Mouse (Mus musculus): ENCODE measurements around the gene Cbx5.

GRCm38 (mm10) chr15:103155366-103156321 lies 84.0 kb downstream of the Cbx5 start:
- TF ChIP-seq POLR2A (IDR thresholded peaks at IDR 0.05; ENCODE audit: low read depth, low read length) (no peak), CTCF (IDR thresholded peaks at IDR 0.05; ENCODE audit: borderline replicate concordance, insufficient read depth, low read length) (no peak)
